Mouse (Mus musculus) bone marrow macrophage, adult 2 months (primary cell): ENCODE data around the gene Rasgef1c.

Experiments
- CTCF ChIP-seq: IDR thresholded peaks from 2 replicates; pipeline ENCODE4 v1.5.1; 2012; ENCODE audit warnings: low read depth, mild to moderate bottlenecking, low read length, moderate library complexity
- POLR2A ChIP-seq: IDR thresholded peaks from 2 replicates; pipeline ENCODE4 v1.6.1; 2012; ENCODE audit warnings: mild to moderate bottlenecking, low read depth, low read length, borderline replicate concordance

- TF ChIP-seq POLR2A (no peak), CTCF (no peak)
Measured at GRCm38 (mm10) chr11:49938258-49939164, 36.9 kb downstream of the Rasgef1c start.
